Mouse (Mus musculus) testis, adult 2 months (tissue): ENCODE data around the gene Hopx. TPM values are rescaled to one million over a fixed set of nuclear protein-coding genes. Genes with fewer than 3 reads are reported as not detected.

Experiments
- H3K27ac ChIP-seq: fragments of 200-500 bp; 2 replicates; pipeline ENCODE4 v1.5.1; 2012; ENCODE audit warnings: low read depth, low read length; ENCODE audit not compliant: control insufficient read depth, insufficient read depth
- H3K27me3 ChIP-seq: fragments of 200-500 bp; 2 replicates; pipeline ENCODE4 v1.6.1; 2012; ENCODE audit warnings: mild to moderate bottlenecking, low read length, moderate library complexity; ENCODE audit not compliant: control insufficient read depth, insufficient read depth
- H3K36me3 ChIP-seq: fragments of 200-500 bp; 2 replicates; pipeline ENCODE4 v1.6.1; 2012; ENCODE audit warnings: mild to moderate bottlenecking, low read length; ENCODE audit not compliant: control insufficient read depth, insufficient read depth
- H3K4me1 ChIP-seq: fragments of 200-500 bp; 2 replicates; pipeline ENCODE4 v1.6.1; 2012; ENCODE audit warnings: low read length; ENCODE audit not compliant: control insufficient read depth, insufficient read depth
- H3K4me3 ChIP-seq: fragments of 200-500 bp; 2 replicates; pipeline ENCODE4 v1.5.1; 2012; ENCODE audit warnings: low read depth, mild to moderate bottlenecking, low read length, moderate library complexity, mixed read lengths; ENCODE audit not compliant: control insufficient read depth
- CTCF ChIP-seq: fragments of 200-500 bp; IDR thresholded peaks from 2 replicates; pipeline ENCODE4 v1.5.1; 2012; ENCODE audit warnings: low read depth, mild to moderate bottlenecking, inconsistent platforms, low read length, moderate library complexity; ENCODE audit not compliant: control insufficient read depth, insufficient read depth, insufficient replicate concordance
- POLR2A ChIP-seq: fragments of 200-500 bp; IDR thresholded peaks from 2 replicates; pipeline ENCODE4 v1.6.1; 2012; ENCODE audit warnings: low read depth, mild to moderate bottlenecking, inconsistent platforms, low read length, moderate library complexity; ENCODE audit not compliant: control insufficient read depth
- polyA plus RNA-seq: library from polyadenylated mRNA; depleted of rRNA; stranded (reverse); fragments of >200 nt; gene quantifications from 2 replicates; pipeline ENCODE4 v1.2.3, GENCODE M21; 2012; rRNA removed

Hopx gene
- polyA plus RNA-seq = 13.7 and 16.0 TPM in 2 replicates

DNA sequence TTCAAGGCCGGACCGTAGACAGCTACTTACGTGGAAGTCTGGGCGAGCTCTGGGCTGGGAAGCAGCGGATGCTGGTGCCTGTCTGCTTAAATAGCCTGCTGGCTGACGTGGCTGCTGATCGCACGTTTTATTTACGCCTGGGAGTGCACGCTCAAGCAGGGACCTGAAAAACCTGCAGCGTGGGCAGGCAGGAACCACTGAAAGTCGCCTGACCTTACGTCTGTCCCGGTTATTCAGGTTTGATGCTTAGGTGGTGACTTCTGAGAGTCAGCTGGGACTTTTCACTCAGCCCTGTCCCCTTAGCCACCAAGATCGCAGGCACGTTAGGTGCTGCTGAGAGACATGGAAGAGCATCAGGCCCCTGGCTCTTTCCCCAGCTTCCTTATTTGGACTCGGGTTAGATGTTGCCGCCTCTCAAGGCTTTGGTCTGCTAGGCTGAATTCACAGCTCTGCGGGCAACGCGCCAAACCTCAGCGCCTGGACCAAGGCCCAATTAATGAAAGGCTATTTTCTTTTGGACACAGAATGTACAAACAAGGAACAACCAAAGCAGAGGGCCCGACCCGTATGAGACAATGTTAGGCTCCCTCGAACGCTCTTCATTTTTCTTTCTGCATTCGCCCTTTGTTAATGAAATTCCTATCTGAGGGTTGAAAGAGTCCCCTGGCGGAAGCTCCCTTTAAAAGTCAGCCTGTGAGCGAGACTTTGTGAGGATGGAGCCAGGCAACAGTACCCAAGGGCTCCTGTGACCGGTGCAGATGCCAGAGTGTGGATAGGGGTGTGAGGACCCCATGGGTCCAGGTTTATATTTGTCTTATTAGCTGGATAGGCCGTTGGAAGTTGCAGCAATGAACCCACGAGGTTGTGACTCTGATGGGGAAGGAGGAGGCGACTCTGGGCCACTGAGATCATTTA, at the start of gene Hopx:
TSS of gene Hopx (minus strand) at position 305 of the 915 bp plus-strand sequence.
- no peak within 1 kb of the TSS for H3K4me3 ChIP-seq

DNA sequence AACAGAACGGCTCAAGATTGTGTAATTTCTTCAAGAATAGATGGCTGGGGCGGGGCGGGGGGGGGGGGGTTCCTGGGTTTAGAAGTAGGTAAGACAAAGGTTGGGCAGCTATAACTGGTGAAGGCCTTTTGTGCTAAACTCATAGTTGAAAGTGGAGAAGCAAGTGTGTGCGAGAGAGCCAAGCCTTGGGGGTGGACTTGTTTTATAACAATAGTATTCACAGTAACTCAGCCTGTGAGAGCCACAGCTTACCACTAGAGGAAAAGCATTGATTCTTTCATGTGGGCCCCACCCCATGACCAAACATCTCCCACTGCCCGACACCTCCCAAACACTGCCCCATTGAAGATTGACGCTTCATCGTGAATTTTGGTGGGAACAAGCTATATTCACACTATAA, 48.7 kb upstream of the Hopx start:
- H3K27ac ChIP-seq = no peak overlapping the region
- peaks cover 11% of the 10 kb centered on the region for H3K4me1 ChIP-seq
- H3K27me3 ChIP-seq = no peaks in the 10 kb centered on the region
- H3K4me3 ChIP-seq = no peak overlapping the region
- no peak for TF ChIP-seq CTCF
- TF ChIP-seq POLR2A = no peak
- no peaks in the 10 kb centered on the region for H3K36me3 ChIP-seq

More for the DNA sequence above, at the start of gene Hopx:
- Histone ChIP-seq H3K27me3 (no peaks in the 10 kb centered on the region), H3K36me3 (no peaks in the 10 kb centered on the region), H3K4me1 (peaks cover 13% of the 10 kb centered on the region), H3K27ac (no peak within 1 kb of the TSS)
- TF ChIP-seq CTCF (no peak), POLR2A (no peak)

DNA sequence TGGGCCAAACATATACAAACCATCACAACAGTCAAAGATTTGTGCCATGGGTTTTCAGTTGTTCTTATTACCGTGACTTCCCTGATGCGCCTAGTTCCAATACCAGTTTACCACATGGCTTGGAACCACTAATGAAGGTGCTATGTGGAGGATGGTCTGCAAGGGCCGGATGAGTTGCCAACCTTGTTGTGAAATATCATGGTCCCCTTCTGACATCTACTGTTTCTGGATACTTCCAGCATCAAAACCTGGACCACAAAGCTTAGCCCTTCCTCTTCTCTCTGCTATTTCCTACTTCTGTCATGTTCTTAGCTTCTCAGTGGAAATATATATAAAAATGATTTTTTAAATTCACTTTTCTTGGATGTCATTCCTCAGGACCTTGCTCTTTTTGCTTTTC, 47.6 kb upstream of the Hopx start:
- H3K27me3 ChIP-seq = no peaks in the 10 kb centered on the region
- H3K4me3 ChIP-seq = no peak overlapping the region
- no peaks in the 10 kb centered on the region for H3K36me3 ChIP-seq
- H3K27ac ChIP-seq = no peak overlapping the region
- TF ChIP-seq CTCF (no peak), POLR2A (no peak)
- H3K4me1 ChIP-seq = peaks cover 15% of the 10 kb centered on the region

- no peaks in the 10 kb centered on the region for H3K27me3 ChIP-seq
- H3K36me3 ChIP-seq = no peaks in the 10 kb centered on the region
- peaks cover 13% of the 10 kb centered on the region for H3K4me1 ChIP-seq
- no peak overlapping the region for H3K27ac ChIP-seq
- peak overlapping the region; percentile 63 for H3K4me3 ChIP-seq
- TF ChIP-seq POLR2A (no peak), CTCF (no peak)
These were observed 43.0 kb upstream of the Hopx start for GRCm38 (mm10) chr5:77157777-77158540.

- no peaks in the 10 kb centered on the region for H3K27me3 ChIP-seq
- TF ChIP-seq CTCF = no peak
- H3K36me3 ChIP-seq = no peaks in the 10 kb centered on the region
- H3K4me3 ChIP-seq = no peak overlapping the region
- H3K4me1 ChIP-seq = peaks cover 13% of the 10 kb centered on the region
- no peak overlapping the region; the same call in 1 of the 2 replicates for H3K27ac ChIP-seq
These were observed 42.0 kb upstream of the Hopx start for GRCm38 (mm10) chr5:77156938-77157337.

- Histone ChIP-seq H3K27ac (no peak overlapping the region), H3K36me3 (no peaks in the 10 kb centered on the region), H3K4me1 (peaks cover 13% of the 10 kb centered on the region), H3K27me3 (no peaks in the 10 kb centered on the region), H3K4me3 (peak overlapping the region; percentile 54)
- no peak for TF ChIP-seq POLR2A
These were observed 40.6 kb upstream of the Hopx start for GRCm38 (mm10) chr5:77155526-77155925.

GRCm38 (mm10) chr5:77154812-77155211, 39.9 kb upstream of the Hopx start:
- TF ChIP-seq POLR2A (no peak), CTCF (no peak)
- Histone ChIP-seq H3K27ac (no peak overlapping the region), H3K36me3 (no peaks in the 10 kb centered on the region), H3K4me1 (peaks cover 13% of the 10 kb centered on the region), H3K4me3 (no peak overlapping the region), H3K27me3 (no peaks in the 10 kb centered on the region)
